Mouse (Mus musculus): ENCODE data around the gene Fxyd3. TPM values are rescaled to one million over a fixed set of nuclear protein-coding genes. Genes with fewer than 3 reads are reported as not detected.

Gene Fxyd3
- polyA plus RNA-seq, 1 experiment: 34.7 TPM

- H3K4me1 ChIP-seq (replicated peaks; ENCODE audit: control insufficient read depth, insufficient read depth, low read length): no peaks in the 10 kb centered on the region
- H3K36me3 ChIP-seq (ENCODE audit: control insufficient read depth, insufficient read depth, low read length): no peaks in the 10 kb centered on the region
- no peak for DNase-seq
- H3K4me3 ChIP-seq (ENCODE audit: control insufficient read depth, insufficient read depth, low read length): no peak overlapping the region
- TF ChIP-seq CTCF (IDR thresholded peaks at IDR 0.05; ENCODE audit: borderline replicate concordance, control insufficient read depth, extremely low read depth, insufficient read depth, low read length, poor library complexity): no peak
- TF ChIP-seq POLR2A (IDR thresholded peaks at IDR 0.05; ENCODE audit: control insufficient read depth, extremely low read depth, insufficient read depth, low read length, poor library complexity): no peak
- H3K27ac ChIP-seq (ENCODE audit: control insufficient read depth, insufficient read depth, low read length): no peak overlapping the region
- H3K27me3 ChIP-seq (ENCODE audit: control insufficient read depth, insufficient read depth, low read length): no peaks in the 10 kb centered on the region
- 96% methylated on average over 7 of the region's 7 CpGs for WGBS
Observed at GRCm38 (mm10) chr7:31118486-31118885, 42.0 kb upstream of the Fxyd3 start.

DNA sequence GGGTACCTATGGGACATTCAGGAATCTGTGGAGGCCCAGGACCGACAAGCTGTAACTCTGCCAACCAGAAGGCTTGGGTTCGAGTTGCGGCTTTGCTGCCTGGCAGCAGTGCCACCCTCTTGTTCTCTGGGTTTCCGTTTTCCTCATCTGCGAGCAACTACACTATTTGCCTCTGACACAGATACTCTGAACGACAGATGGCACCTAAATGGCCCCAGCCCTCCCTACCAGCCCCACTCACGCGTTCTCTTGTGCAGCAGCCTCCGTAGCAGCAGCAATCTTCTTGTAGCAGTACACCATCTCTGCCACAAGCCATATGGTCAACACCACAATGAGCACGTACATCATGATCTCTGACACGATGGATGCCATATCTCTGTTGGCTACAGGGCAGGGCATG, 41.0 kb upstream of the Fxyd3 start:
- Histone ChIP-seq H3K4me1 (replicated peaks; ENCODE audit: control insufficient read depth, insufficient read depth, low read length) (no peaks in the 10 kb centered on the region), H3K4me3 (ENCODE audit: control insufficient read depth, insufficient read depth, low read length) (no peak overlapping the region), H3K36me3 (ENCODE audit: control insufficient read depth, insufficient read depth, low read length) (no peaks in the 10 kb centered on the region), H3K27ac (ENCODE audit: control insufficient read depth, insufficient read depth, low read length) (no peak overlapping the region), H3K27me3 (ENCODE audit: control insufficient read depth, insufficient read depth, low read length) (no peaks in the 10 kb centered on the region)
- no peak for DNase-seq
- TF ChIP-seq CTCF (IDR thresholded peaks at IDR 0.05; ENCODE audit: borderline replicate concordance, control insufficient read depth, extremely low read depth, insufficient read depth, low read length, poor library complexity) (no peak), POLR2A (IDR thresholded peaks at IDR 0.05; ENCODE audit: control insufficient read depth, extremely low read depth, insufficient read depth, low read length, poor library complexity) (no peak)
- WGBS: 93% methylated on average over 11 of the region's 11 CpGs

DNA sequence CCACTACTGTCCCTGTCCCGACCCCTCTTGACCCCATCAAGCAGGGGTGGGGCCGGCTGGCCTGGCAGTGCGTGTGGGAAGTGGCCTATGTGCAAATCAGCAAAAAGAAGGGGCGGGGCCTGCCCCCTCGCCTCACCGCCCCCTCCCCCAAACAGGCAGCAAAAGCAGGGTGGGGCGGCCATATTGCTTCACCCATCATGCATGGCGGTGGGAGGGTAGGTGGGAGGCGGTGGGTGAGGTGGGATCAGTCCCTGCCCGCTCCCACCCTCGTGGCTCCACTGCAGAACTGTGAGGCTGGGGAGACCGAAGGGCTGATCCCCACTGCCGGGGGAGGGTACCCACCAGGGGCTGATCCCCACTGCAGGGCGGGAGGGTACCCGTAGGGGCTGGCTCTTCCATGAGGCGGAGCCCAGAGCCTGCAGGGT, 40.2 kb upstream of the Fxyd3 start:
- TF ChIP-seq POLR2A (IDR thresholded peaks at IDR 0.05; ENCODE audit: control insufficient read depth, extremely low read depth, insufficient read depth, low read length, poor library complexity) (no peak), CTCF (IDR thresholded peaks at IDR 0.05; ENCODE audit: borderline replicate concordance, control insufficient read depth, extremely low read depth, insufficient read depth, low read length, poor library complexity) (no peak)
- WGBS: 94% methylated on average over 16 of the region's 16 CpGs
- H3K27me3 ChIP-seq (ENCODE audit: control insufficient read depth, insufficient read depth, low read length): no peaks in the 10 kb centered on the region
- H3K27ac ChIP-seq (ENCODE audit: control insufficient read depth, insufficient read depth, low read length): no peak overlapping the region
- DNase-seq: no peak
- H3K36me3 ChIP-seq (ENCODE audit: control insufficient read depth, insufficient read depth, low read length): no peaks in the 10 kb centered on the region
- no peak overlapping the region for H3K4me3 ChIP-seq (ENCODE audit: control insufficient read depth, insufficient read depth, low read length)
- no peaks in the 10 kb centered on the region for H3K4me1 ChIP-seq (replicated peaks; ENCODE audit: control insufficient read depth, insufficient read depth, low read length)

- TF ChIP-seq CTCF (IDR thresholded peaks at IDR 0.05; ENCODE audit: borderline replicate concordance, control insufficient read depth, extremely low read depth, insufficient read depth, low read length, poor library complexity) (no peak), POLR2A (IDR thresholded peaks at IDR 0.05; ENCODE audit: control insufficient read depth, extremely low read depth, insufficient read depth, low read length, poor library complexity) (no peak)
- no peak overlapping the region for H3K27ac ChIP-seq (ENCODE audit: control insufficient read depth, insufficient read depth, low read length)
- no peak for DNase-seq
- peaks cover 7% of the 10 kb centered on the region; the same call in 1 of the 2 replicates for H3K4me1 ChIP-seq (replicated peaks; ENCODE audit: control insufficient read depth, insufficient read depth, low read length)
- H3K27me3 ChIP-seq (ENCODE audit: control insufficient read depth, insufficient read depth, low read length): no peaks in the 10 kb centered on the region
- 60% methylated on average over 17 of the region's 17 CpGs for WGBS
- H3K4me3 ChIP-seq (ENCODE audit: control insufficient read depth, insufficient read depth, low read length): no peak overlapping the region
- H3K36me3 ChIP-seq (ENCODE audit: control insufficient read depth, insufficient read depth, low read length): no peaks in the 10 kb centered on the region
Observed at GRCm38 (mm10) chr7:31115587-31116043, 39.1 kb upstream of the Fxyd3 start.

DNA sequence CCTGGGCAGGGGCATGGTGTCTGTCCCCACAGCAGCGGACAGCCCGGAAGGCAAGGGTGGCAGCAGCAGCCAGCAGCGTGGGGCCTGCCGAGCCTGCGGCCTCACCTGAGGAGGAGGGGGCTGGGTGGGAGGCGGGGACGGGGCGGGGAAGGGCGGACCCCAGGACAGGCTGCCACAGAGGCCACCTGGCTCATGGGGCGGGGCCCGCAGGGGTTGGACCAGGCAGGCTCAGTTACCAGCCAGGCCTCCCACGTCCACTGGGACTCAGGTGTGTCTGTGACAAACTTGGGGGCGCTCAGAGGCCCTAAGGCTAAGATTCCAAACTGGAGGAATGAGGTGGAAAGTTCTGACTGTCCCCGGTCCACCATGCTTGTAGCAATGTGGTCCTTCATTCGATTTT, 38.7 kb upstream of the Fxyd3 start, which contains the start of gene Hpn:
TSS of gene Hpn (minus strand) at position 109 of the 400 bp plus-strand sequence.
- peaks cover 7% of the 10 kb centered on the region; the same call in 1 of the 2 replicates for H3K4me1 ChIP-seq (replicated peaks; ENCODE audit: control insufficient read depth, insufficient read depth, low read length)
- H3K27me3 ChIP-seq (ENCODE audit: control insufficient read depth, insufficient read depth, low read length): no peaks in the 10 kb centered on the region
- DNase-seq: no peak
- H3K36me3 ChIP-seq (ENCODE audit: control insufficient read depth, insufficient read depth, low read length): no peaks in the 10 kb centered on the region
- no peak within 1 kb of the TSS for H3K4me3 ChIP-seq (ENCODE audit: control insufficient read depth, insufficient read depth, low read length)
- H3K27ac ChIP-seq (ENCODE audit: control insufficient read depth, insufficient read depth, low read length): no peak within 1 kb of the TSS
- 76% methylated on average over 15 of the region's 15 CpGs for WGBS
- no peak for TF ChIP-seq CTCF (IDR thresholded peaks at IDR 0.05; ENCODE audit: borderline replicate concordance, control insufficient read depth, extremely low read depth, insufficient read depth, low read length, poor library complexity)
- TF ChIP-seq POLR2A (IDR thresholded peaks at IDR 0.05; ENCODE audit: control insufficient read depth, extremely low read depth, insufficient read depth, low read length, poor library complexity): no peak

DNA sequence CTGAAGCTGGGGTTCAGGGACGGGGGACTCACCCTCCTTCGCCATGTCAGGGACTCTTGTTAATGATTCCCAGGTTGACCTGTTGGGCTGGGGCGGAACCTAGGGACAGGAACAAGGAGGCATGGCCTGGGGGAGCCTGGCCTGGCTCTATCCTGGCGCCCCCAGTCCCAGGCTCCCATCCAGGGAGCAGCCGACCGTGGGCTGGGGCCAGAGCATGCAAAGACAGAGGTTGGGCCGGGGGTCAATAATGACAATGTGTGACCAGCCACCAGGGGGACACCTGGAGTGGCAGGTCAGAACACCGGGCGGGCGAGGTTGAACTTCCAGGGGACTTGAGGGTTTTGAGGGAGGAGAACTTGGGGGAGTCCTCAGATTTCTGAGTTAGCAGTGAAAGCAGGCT, 38.1 kb upstream of the Fxyd3 start:
- DNase-seq: no peak
- TF ChIP-seq CTCF (IDR thresholded peaks at IDR 0.05; ENCODE audit: borderline replicate concordance, control insufficient read depth, extremely low read depth, insufficient read depth, low read length, poor library complexity): no peak
- Histone ChIP-seq H3K4me1 (replicated peaks; ENCODE audit: control insufficient read depth, insufficient read depth, low read length) (peaks cover 7% of the 10 kb centered on the region; the same call in 1 of the 2 replicates), H3K36me3 (ENCODE audit: control insufficient read depth, insufficient read depth, low read length) (no peaks in the 10 kb centered on the region), H3K27me3 (ENCODE audit: control insufficient read depth, insufficient read depth, low read length) (no peaks in the 10 kb centered on the region), H3K27ac (ENCODE audit: control insufficient read depth, insufficient read depth, low read length) (no peak overlapping the region), H3K4me3 (ENCODE audit: control insufficient read depth, insufficient read depth, low read length) (no peak overlapping the region)
- WGBS: 93% methylated on average over 10 of the region's 10 CpGs

DNA sequence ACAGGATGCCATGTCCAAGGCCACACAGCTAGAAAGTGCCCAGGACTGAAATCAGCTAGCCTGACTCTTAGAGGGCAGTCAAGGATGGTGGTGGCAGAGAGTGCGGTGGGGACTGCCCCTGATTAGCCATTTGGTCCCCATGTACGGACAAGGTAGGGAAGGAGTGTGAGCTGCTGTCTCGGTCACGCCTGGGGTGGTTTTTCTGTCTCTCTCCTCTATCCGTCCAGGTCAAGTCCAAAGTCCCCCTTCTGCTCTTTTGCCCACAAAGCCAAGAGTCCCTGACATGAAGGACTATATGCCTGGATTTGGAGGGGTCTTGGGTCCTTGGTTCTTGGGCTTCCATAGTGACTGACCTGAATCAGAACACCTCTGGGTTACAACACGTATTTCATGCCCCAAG, 37.3 kb upstream of the Fxyd3 start:
- no peak overlapping the region for H3K27ac ChIP-seq (ENCODE audit: control insufficient read depth, insufficient read depth, low read length)
- no peaks in the 10 kb centered on the region for H3K27me3 ChIP-seq (ENCODE audit: control insufficient read depth, insufficient read depth, low read length)
- H3K36me3 ChIP-seq (ENCODE audit: control insufficient read depth, insufficient read depth, low read length): no peaks in the 10 kb centered on the region
- peaks cover 7% of the 10 kb centered on the region; the same call in 1 of the 2 replicates for H3K4me1 ChIP-seq (replicated peaks; ENCODE audit: control insufficient read depth, insufficient read depth, low read length)
- 95% methylated on average over 6 of the region's 6 CpGs for WGBS
- no peak overlapping the region for H3K4me3 ChIP-seq (ENCODE audit: control insufficient read depth, insufficient read depth, low read length)
- DNase-seq: no peak
- TF ChIP-seq CTCF (IDR thresholded peaks at IDR 0.05; ENCODE audit: borderline replicate concordance, control insufficient read depth, extremely low read depth, insufficient read depth, low read length, poor library complexity): no peak
- no peak for TF ChIP-seq POLR2A (IDR thresholded peaks at IDR 0.05; ENCODE audit: control insufficient read depth, extremely low read depth, insufficient read depth, low read length, poor library complexity)

Data from thymus, adult 2 months (tissue).